Mouse (Mus musculus) G1E-ER4 (cell line): ENCODE data around the gene Crygs. TPM values are rescaled to one million over a fixed set of nuclear protein-coding genes. Genes with fewer than 3 reads are reported as not detected.

ENCODE experiments used
- GATA1 ChIP-seq: IDR thresholded peaks from one replicate; pipeline ENCODE4 v1.8.0; 2012; ENCODE audit warnings: low read length, inconsistent platforms
- polyA plus RNA-seq: library from polyadenylated mRNA; stranded (reverse); fragments of >175 nt; gene quantifications from 2 replicates; pipeline ENCODE4 v1.2.3, GENCODE M21; 2012

The Crygs gene
- polyA plus RNA-seq, 1 experiment: not detected

DNA sequence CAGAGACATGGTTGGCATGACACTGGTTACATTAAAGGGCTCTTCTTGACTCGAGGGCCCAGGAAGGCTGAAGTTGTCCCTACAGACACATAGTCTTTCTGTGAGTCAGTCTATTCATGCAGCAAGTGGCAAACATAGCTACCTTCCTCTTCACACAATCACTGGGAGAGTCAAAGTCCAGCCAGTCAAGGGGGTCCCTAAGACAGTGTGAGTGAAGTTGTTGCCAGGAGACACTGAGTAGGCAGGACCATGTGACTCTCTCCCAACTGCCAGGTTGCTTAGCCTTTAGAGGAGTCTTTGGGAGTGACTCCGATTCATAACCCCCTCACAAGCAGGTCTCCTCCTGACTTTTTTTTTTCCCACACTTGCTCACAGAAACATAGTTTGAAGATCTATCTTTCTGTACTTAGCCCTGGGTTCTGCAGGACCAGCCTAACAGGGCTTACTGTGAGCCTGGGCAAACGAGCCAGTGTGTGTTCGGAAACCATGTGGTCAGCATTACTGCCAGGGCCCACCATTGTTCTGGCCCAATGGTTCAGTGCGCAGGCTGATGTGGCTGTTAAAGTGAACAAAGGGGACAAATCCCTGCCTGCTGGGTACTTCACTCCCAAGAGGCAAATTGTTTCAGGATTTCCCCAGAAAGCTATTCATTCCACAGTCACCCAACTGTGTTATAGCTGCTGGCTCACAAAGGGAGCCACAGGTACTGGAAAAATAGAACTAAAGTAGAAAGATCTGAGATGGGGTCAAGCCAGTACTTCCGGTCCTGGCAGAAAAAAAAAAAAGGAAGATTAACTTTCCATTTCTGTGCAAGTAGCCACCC is 11.1 kb downstream of the Crygs start:
- TF ChIP-seq GATA1: no peak

DNA sequence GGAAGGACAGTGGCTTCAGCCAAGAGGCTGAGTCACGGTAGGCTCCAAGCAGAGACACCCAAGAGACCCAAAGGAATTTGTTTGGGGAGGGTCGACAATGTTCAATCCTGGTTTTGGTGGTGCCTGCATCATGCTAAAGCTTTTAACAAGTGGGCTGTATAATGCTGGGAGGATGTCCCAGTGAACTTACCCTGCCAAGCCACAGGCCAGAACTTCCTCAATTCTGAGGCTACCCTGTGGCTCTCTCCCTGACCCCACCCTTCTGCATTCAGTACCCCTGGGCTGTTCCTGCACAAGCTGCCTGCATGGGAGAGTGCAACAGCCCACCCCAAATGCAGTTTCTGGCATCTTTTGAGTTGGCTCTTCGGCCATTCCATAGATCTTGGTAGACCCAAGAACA is 12.9 kb downstream of the Crygs start:
- no peak for TF ChIP-seq GATA1

DNA sequence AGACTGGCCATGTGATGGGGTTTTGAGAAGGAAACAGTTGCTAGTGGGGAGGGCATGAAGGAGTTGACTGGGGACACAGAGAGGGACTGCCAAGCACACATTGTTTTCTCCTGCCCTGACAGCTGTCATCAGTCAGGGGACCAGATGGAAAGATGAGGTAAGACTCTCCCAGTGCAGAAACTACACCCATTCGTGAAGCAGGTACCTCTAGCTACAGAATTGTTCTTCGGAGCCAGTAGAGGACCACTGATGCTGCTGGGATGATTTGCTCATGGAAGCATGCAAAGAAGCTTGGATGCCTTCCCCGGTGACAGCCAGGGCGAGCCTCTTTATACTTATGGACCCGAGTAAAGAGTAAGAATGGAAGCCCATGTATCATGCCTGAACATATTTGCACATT is 13.9 kb downstream of the Crygs start:
- no peak for TF ChIP-seq GATA1

DNA sequence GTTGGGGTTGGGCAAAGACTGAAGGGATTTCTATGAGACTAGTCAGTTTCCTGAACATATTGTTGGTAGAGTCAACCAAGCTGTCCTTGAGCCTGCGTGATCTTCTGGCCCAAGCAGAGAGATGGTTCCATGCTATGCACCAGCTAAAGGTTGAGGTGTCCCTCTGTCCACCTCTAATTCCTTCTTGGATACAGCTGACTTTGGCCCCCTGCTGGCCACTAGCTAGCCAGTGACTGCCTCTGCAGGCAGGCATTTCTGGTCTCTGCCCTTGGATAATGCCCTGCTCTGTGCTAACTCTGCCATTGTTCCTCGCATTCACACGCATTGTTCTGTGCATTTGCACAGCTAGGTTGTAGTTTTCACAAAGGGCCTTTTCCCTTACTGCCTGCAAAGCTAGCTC is 15.9 kb downstream of the Crygs start:
- no peak for TF ChIP-seq GATA1

DNA sequence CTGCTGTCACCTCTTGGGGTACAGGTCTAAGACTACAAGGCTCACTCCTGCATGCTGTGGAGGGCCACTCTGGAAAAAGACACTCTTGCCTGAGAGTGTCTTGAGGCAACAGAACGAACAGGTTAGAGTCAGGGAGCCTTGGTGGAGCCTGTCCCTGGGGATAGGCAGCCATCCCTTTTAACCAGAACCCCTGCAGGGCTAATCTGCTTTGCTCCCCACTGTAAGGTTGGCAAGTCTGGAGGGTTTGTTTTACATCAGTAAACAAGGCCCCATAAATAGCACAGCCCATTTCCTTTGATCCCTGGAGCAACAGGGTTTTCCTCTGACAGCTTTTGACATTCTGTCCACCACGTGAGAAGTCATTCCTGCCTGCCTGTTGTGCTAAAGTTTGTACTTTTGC is 20.1 kb downstream of the Crygs start:
- no peak for TF ChIP-seq GATA1

DNA sequence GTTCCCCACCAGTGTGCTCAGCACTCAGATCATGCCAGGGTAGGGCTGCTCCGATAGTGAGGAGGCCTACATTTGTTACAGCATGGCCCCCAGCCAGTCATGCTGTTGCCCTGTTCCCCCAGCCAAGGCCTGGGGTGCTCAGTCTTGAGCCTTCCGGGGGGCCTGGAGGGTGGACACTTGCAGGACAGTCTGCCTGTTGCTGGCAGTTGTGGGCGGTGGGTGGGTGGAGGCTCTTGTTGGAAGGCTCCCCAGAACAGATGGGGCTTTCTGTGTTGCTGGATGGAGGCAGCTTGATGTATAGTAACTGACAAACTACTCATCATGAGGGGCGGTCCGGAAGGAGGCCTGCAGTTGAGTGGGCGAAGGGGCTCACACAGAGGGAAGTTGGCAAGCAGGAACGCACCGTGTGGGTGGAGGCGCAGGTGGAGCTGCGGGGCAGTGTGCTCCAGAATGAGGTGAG is 21.4 kb downstream of the Crygs start:
- TF ChIP-seq GATA1: no peak

DNA sequence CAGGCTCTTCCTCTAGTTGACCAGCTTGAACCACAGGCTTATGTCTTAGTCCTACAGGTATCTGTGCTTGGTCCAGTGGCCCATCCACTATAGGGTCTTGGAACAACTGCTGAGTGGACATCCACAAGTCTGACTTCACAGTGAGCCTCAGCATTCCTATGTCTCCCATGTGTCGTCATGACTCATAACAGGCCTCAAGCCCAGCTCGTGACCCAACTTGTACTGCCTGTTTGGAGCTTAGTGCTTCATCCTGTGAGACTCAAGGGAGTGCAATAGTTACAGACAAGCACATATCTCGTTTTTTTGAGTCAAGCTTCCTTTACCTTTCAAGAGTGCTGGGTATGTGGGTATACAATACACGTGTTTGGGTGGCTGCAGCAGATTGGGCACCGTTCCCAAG is 28.7 kb downstream of the Crygs start:
- no peak for TF ChIP-seq GATA1

DNA sequence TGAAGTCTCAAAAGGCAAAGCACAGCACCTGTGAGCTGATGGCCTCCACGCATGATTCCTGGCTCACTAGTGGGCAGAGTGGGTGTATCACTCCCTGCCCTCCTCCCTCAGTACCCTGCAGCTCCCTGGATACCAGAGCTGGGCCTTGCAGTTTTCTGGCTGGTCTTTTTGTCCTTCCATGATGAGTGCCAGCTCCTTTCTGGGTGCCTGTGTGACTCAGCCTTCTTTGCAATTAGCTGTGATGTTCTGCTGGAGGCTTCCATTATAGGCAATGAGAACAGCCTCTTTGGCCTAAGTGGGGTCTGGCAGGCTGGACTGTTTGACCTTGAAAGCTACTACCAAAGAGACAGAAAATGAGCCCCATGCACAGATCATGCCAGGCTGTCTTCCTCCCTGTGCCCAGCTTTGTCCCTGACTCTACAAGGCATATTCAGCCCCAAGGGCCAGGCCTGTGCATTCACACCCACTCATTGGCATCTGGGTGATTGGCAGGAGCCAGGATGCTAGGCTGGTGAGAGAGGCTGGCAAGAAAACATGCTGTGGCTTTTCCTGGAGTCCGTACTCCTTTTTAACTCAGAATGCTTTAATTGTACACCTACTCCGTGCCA is 32.0 kb downstream of the Crygs start:
- TF ChIP-seq GATA1: no peak

DNA sequence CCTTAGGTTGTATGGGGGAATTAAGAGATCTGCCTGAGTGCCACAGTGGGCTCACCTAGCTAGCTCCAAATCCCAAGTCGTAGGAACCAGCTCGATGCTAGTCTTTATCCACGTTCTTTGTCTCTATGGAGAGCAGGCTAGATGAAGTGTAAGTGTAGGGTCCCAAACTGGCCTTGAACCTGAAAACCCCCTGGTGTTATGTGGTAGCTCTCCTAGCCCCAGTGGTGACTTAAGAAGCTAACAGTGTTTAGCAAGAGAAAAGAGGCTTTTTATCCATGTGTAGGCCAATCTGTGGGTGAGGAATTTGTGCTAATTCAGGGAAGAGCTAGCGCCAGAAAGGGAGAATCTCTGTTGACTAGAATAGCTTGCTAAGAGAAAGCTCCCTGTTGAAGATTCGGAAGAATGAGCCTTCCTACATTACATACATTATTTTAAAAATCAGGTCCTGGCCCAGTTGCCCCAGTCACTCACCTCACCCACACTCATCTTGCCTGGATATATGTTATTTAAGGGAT is 35.8 kb downstream of the Crygs start:
- TF ChIP-seq GATA1: no peak

DNA sequence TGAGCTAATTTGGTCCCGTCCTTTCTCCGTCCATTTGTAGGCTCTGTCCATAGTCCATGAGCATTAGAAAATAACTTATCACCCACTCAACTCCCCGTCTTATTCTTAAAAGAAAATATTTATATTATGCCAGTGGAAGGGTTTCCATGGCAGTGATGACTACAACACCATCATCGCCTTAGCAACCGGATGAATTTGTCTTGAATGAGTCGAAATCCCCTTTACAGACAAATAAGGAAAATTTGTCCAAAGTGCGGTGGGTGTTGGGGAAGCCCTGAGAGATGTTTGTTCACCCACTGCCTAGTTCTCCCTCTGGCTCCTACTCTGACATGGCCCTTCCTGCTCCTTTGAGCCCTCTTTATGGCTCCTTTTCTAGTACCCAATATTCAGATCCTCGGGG is 42.7 kb downstream of the Crygs start:
- TF ChIP-seq GATA1: no peak

DNA sequence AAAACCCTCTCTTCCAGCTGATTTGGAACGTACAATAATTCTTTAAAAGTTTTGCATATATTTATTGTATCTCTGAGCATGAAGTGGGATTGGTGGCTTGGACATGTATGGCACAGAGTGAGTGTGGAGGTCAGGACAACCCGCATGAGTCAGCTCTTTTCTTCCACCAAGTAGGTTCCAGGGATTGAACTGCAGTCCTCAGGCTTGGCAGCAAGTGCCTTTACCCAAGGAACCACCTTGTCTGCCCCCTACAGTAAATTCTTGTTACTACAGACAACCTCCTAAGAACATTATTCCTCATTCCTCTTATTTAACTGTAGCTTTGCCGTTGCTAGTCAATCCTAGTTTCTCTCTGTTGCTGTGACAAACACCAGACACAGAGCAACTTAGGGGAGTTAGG is 44.0 kb downstream of the Crygs start:
- no peak for TF ChIP-seq GATA1

DNA sequence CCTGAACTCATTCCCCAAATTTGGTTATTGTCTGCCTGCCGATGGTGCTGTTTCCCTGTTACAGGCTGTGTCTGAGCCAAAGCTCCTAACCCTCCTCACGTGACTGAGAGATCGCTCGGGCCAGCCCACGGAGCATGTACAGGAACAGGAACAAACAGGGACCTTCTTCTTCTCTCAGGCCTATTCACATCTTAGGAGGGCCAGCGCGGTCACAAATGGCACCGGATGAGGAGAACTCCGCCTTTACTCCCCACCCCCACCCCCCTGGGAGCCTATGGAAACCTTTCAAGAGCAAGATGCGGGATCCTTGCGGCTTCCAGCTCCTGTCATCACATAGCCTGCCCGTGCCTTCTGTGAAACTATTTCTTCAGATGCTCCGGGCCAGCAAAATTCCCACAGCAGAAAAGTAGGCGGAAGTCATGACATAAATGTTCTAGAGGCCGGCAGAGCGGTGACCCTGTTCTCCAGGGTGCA is 44.6 kb downstream of the Crygs start:
- no peak for TF ChIP-seq GATA1

DNA sequence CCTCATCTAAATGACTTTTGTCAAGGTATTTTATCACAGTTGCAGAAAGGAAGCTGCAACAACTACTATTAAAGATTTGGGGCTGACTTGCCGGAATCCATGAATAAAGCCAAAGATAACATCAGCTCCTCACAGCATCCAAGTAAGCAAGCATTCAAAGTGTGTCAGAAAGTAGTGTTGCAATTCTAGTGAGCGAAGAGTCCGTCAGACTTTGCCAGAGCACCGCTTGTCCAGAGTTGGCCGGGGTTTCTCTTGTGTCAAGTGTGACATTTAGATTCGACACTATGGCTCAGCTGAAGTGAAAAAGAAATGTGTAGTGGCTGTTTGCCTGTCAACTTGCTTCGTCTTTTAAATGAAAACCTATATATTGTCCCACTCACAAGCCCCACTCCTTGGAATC is 45.8 kb downstream of the Crygs start:
- TF ChIP-seq GATA1: no peak

Other genes starting within 250 kb of the Crygs start
- gene Dgkg, start 154.4 kb downstream of the Crygs start, polyA plus RNA-seq: not detected in 2 replicates
- gene Tbccd1, start 46.1 kb upstream of the Crygs start, polyA plus RNA-seq: 1.9 and 2.9 TPM in 2 replicates
- 29.1 and 44.1 TPM in 2 replicates for gene Dnajb11, start 46.3 kb upstream of the Crygs start, polyA plus RNA-seq
- 0.21 and 0.65 TPM in 2 replicates for gene Ahsg, start 79.7 kb upstream of the Crygs start, polyA plus RNA-seq
- gene Fetub, start 106.8 kb upstream of the Crygs start, polyA plus RNA-seq: 3.9 and 4.9 TPM in 2 replicates
- gene Hrg, start 139.5 kb upstream of the Crygs start, polyA plus RNA-seq: not detected in 2 replicates
- not detected in 2 replicates for gene Kng2, start 217.9 kb upstream of the Crygs start, polyA plus RNA-seq
- not detected in 2 replicates for gene Kng1, start 246.3 kb upstream of the Crygs start, polyA plus RNA-seq